Mouse (Mus musculus) ES-E14 (cell line): Measurements from ENCODE around the gene Twsg1.

Experiments used
- HCFC1 ChIP-seq: IDR thresholded peaks from 2 replicates; pipeline ENCODE4 v1.6.1; 2012; ENCODE audit warnings: low read length, inconsistent platforms, borderline replicate concordance; ENCODE audit not compliant: insufficient read depth
- ZNF384 ChIP-seq: IDR thresholded peaks from 2 replicates; pipeline ENCODE4 v1.6.1; 2012; ENCODE audit warnings: low read depth, low read length, inconsistent platforms

DNA sequence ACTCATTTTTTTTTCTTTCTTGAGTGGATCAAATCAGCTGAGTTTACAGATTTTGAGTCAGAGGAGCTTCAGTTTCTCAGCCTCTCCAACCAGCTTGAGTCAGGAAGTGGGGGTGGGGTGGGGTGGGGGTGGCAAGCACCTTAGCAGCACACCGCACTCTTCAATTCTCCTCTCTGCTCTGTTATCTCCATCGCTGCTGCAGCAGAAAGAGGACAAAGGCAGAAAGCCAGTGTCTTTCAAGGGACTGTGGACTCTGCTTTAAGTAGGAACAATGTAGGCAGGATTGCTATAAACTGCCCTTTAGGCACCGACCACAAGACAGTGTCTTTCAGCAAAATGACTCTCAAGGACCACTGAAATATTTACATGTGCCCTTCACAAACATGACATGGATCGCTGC, 2.9 kb upstream of the Twsg1 start:
- TF ChIP-seq HCFC1 (no peak), ZNF384 (no peak)
